Mouse (Mus musculus) layer of hippocampus, adult 2 months (tissue): ENCODE data around the gene Olfr71. TPM values are rescaled to one million over a fixed set of nuclear protein-coding genes. Genes with fewer than 3 reads are reported as not detected.
A peak's percentile ranks its signal among the peaks of the same experiment; 100 is the strongest.

Experiments used
- DNase-seq, 2 experiments: peaks; one replicate each; pipeline ENCODE4 v3.0.0; 2022; ENCODE audit warnings: low spot score in 2 of 2
- H3K27ac ChIP-seq: fragments of 200-600 bp; 2 replicates; pipeline ENCODE4 v1.8.1; 2022
- H3K4me3 ChIP-seq: fragments of 200-600 bp; 2 replicates; pipeline ENCODE4 v1.8.1; 2022; ENCODE audit warnings: mild to moderate bottlenecking
- CTCF ChIP-seq: fragments of 200-600 bp; conservative IDR thresholded peaks from 2 replicates; pipeline ENCODE4 v1.8.1; 2022; ENCODE audit warnings: antibody characterized with exemption, mild to moderate bottlenecking, moderate library complexity
- total RNA-seq, 2 experiments: library from RNA; stranded (reverse); gene quantifications; 2 replicates each; pipeline ENCODE4 v1.2.3; 2021

Gene Olfr71
- total RNA-seq, 2 experiments from 2014 or later, result not detected

DNA sequence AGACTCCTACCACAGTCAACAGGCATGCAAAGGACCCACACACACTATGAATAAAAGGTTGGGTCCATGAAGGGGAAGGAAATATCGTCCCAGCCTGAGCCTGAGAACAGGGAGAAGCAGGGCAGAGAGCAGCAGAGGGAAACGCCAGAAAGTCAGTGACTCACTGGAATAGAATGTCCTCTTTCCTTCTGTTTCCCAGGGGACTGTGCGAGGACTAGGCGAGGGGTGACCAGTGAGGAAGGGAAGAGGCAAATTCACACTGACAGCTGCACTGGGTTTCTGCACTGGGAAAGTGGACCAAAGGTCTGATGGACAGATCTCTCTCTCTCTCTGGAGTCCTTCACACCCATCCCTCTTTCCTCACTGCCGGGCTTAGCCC, 18.5 kb upstream of the Olfr71 start:
- Histone ChIP-seq H3K27ac (peak overlapping the region; percentile 62), H3K4me3 (no peak overlapping the region)
- no peak for DNase-seq
- TF ChIP-seq CTCF, result no peak

DNA sequence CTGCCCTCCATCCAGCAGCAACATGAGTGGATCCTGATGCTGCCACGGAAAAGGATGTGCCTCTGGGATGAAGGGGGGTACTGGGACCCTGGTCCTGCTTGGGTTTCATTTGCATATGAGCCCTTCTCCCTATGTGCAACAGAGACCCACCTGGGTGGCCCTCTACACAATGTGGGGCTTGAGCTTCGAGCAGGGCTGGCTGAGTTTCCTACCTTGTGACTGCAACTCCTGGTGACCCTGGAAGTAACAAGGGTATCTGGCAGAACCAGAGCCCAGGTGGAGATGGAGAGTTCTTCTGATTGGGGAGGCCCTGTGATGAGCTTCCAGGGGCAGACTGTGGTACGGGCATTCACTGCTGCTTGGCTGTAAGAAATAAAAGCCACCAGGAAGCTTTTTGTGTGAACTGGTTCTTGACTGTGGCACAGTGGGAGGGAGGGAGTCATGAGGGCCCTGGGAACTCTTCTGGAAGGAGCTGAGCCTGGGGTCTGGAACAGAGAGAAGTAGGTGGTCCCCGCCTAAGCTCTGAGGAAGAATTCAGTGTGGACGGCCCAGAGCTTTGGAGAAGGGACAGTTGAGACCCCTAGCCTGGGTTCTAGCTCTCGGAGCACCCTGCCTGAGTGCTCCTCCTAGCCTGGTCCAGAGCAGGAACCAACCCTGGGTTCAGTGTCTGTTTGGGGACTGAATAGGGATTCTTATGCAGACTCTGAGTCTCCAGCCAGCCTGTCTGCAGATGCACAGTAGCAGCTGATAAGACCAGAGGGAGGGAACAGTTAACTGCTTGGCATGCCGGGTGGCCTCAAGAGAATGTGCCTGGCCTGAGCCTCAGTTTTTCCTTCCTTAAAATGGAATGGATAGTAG, 17.9 kb upstream of the Olfr71 start:
- no peak for DNase-seq
- Histone ChIP-seq H3K4me3 (no peak overlapping the region), H3K27ac (peak overlapping the region; percentile 62)
- no peak for TF ChIP-seq CTCF

DNA sequence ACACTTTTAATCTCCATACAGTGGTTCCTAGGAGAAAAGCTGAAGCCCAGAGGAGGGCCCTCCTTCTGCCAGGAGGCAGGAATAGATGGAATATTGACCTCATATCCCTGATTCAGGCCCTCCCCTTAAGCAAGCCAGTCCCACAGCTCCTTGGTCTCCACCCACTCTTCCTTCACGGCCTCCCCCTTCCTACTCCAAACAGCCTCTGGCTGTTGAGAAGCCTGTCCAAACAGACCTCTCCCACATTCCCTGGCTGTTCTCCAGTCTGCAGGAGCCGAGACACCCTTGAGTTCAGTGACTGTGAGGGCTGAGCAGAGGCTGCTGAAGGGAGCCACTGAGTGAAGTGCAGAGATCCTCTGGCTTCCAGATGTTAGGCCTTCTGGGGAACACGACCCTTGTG, 16.9 kb upstream of the Olfr71 start, which contains the start of gene Hrct1:
TSS of gene Hrct1 (plus strand) at position 194 of the 400 bp plus-strand sequence.
- no peak for DNase-seq
- peak within 1 kb of the TSS; percentile 62 for H3K27ac ChIP-seq

DNA sequence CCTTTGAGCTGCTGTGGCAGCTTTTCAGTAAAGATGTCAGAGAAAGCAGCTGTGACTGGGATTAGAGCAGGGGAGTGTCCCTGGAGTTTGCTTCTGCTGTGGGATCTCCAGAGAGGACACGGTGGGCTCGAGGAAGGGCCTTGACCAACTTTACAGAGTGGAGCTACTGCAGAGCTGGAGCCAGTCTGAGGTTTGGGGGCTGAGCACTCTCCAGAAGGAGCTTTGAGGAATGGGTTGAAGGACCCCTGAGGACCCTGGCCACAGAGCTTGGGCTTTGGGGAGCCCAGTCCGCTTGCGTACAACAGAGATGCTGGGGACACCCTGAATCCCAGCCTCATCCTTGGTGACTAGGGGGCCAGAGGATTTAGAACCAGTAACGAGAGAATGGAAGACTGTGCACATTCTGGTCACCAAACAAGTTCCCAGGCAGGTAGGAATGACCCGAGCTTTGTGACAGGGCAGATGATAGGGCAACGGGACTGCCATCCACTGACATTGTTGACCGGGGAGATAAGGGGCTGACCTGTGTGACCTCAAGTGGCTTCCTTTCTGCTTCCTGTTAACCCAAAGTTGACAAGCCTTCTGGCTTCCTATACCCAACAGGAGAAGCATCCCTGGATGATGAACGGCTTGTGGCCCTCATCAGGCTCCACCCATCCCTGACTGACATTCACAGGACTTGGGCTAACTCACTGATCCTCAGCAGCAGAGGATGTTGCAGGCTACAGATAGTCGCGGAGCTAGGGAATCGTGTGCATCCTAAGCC, 16.4 kb upstream of the Olfr71 start:
- Histone ChIP-seq H3K4me3 (no peak overlapping the region), H3K27ac (peak overlapping the region; percentile 15; the same call in 1 of the 2 replicates)
- no peak for TF ChIP-seq CTCF

More for the DNA sequence above, 16.9 kb upstream of the Olfr71 start, which contains the start of gene Hrct1:
- H3K4me3 ChIP-seq, result no peak within 1 kb of the TSS
- no peak for TF ChIP-seq CTCF

DNA sequence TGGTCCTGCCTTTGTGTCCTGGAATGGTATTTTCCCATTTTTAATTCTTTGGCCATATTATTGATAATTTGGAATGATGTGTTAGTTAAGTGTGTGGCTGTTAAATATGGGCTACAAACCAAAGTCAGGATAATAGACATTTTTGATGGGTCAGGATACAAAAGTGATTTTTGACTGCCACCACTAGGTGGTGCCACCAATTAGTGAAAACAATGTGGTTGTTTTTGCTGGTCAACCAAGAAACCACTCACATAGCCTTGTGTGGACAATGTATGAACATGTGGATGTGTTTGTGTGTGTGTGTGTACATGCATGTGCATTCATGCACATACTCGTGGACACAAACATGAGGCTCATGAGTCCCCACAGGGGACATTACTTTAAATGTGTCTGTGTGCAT, 14.7 kb upstream of the Olfr71 start:
- peak; percentile 87 for TF ChIP-seq CTCF
- H3K27ac ChIP-seq, result no peak overlapping the region
- H3K4me3 ChIP-seq, result no peak overlapping the region
- DNase-seq, result peak in 1 of 2 experiments; percentile 32

More for the DNA sequence above, 16.4 kb upstream of the Olfr71 start:
- DNase-seq, result no peak

DNA sequence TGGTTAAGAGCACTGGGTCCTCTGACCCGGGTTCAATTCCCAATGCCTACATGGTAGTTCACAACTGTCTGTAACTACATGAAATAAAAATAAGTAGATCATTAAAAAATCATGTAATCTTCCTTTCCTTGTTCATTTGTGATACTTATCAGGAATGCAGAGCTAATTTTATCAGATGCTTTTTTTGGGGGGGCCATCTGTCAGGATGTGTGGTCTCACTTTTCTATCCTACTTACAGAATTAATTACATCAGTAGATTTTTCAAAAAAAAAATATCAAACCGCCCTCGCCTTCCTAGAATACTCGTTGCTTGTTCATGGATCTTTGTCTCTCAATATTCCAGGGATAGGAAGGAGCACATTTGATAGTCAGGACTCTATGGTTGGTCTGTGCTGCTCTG, 12.1 kb upstream of the Olfr71 start:
- DNase-seq, result peak; percentile 33 to 34
- Histone ChIP-seq H3K27ac (peak overlapping the region; percentile 32; the same call in 1 of the 2 replicates), H3K4me3 (no peak overlapping the region)

DNA sequence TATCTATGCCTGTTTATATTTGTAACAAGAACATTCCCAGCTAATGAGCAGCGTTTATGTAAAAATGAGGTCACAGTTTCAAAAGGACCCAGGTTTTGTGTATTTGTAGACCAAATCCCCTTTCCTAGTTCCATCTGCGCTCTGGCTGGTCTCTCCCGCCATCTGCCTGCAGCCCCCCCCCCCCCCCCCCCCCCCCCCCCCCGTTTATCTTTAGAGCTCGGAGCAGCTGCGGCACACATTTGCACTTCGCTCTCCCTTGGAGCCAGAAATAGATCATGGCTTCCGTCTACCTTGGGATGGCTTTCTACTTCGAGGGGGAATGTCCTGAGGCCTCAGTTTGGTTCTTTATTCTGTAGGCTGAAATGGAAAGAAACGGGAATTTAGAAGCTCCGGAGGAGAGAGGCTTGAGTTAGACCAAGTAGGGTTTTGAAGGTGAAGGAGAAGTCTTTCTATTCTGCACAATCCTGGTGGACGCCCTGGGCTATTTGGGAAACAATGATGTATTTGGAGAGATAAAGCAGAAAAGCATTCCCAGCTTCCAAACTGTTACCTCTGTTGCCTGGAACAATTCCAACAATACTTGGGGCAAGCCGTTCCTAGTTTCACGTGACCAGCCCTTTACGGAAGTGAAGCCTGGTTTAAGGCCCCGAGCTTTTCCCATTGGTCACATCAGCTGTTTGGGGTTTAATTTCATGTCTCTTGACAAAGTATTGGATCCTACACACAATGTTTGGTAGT, 10.6 kb upstream of the Olfr71 start:
- no peak for TF ChIP-seq CTCF
- DNase-seq, result no peak
- Histone ChIP-seq H3K27ac (0 out of 2 replicates have a peak overlapping the region, but pooled peaks have one; percentile 28), H3K4me3 (no peak overlapping the region)

More for the DNA sequence above, 12.1 kb upstream of the Olfr71 start:
- TF ChIP-seq CTCF, result no peak

DNA sequence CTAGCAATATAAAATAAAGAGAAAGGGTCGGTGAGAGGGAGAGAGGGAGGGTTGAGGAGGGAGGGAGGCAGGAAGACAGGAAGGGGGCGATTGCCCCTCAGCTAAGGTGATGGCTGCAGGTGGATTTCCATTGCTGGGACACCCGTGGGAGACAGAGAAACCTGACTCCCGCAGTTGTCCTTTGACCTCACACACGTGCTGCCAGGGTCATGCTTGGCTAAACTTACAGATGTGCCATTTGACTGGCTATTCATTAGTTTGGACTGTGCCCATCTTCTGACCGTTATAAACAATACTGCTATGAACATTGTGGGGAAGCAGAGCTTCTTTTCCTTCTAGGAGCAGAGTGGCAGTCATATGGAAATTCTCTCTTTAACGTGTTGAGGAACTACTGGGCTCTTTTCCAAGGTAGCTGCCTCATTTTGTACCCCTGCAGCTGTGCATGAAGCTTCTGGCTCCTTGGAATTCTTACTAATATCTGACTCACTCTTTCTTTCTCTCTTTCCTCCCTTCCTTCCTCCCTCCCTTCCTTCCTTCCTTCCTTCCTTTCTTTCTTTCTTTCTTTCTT, 3.7 kb upstream of the Olfr71 start:
- Histone ChIP-seq H3K27ac (no peak overlapping the region), H3K4me3 (no peak overlapping the region)
- no peak for DNase-seq
- TF ChIP-seq CTCF, result no peak

DNA sequence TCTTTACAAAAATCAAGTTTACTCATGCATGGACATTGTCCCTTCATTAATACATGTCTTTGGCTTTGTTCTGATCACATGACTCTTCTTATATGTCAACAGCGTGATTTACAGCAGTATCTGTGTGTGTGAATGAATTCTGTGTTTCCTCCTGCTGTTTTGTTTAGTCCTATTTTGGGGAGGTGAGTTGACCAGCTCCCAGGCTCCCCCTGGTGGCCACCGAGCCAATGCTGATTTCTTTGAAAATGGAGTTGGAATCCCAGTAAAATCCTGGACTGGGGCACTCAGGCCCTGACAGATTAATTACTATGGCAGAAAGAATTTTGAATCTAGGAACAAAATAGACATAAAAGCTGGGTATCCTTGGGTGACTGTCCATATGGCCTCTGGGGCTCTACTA, 1.8 kb upstream of the Olfr71 start:
- H3K27ac ChIP-seq, result no peak overlapping the region
- H3K4me3 ChIP-seq, result no peak overlapping the region
- DNase-seq, result peak; percentile 65 to 88
- TF ChIP-seq CTCF, result peak; percentile 96

DNA sequence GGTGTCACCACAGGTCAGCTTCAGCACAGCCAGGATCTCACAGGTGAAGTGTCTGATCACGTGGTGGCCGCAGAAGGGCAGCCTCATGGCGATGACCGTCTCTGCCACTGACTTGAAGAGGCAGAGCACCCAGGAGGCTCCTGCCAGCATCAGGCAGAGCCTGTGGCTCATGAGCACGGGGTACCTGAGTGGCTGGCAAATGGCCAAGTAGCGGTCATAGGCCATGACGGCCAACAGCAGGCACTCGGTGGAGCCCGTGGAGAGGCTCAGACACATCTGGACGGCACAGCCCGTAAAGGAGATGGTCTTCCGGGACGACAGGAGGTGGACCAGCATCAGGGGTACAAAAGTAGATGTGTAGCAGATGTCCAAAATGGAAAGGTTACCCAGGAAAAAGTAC, 4.1 kb downstream of the Olfr71 start:
- no peak for TF ChIP-seq CTCF
- Histone ChIP-seq H3K27ac (no peak overlapping the region), H3K4me3 (no peak overlapping the region)
- no peak for DNase-seq

DNA sequence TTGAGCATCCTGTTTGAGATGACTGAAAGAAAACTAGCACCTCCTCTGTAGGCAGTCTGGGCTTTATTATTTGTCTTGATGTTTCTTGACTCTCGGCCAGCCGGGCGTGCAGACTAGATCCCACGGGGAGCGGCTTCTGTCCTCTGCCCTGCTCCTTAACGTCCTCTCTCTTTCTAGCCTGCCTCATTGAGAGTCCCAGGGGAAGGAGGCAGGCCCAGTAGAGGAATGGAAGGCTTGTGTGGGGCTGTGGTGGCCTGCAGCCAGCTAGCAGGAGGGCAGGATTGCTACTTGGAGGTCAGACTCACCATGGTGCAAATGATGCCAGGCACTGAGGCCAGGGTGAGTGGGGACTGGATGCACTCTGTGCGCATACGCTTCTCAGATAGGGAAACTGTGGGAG, 6.2 kb downstream of the Olfr71 start:
- no peak for TF ChIP-seq CTCF
- H3K4me3 ChIP-seq, result no peak overlapping the region
- DNase-seq, result no peak
- no peak overlapping the region for H3K27ac ChIP-seq

DNA sequence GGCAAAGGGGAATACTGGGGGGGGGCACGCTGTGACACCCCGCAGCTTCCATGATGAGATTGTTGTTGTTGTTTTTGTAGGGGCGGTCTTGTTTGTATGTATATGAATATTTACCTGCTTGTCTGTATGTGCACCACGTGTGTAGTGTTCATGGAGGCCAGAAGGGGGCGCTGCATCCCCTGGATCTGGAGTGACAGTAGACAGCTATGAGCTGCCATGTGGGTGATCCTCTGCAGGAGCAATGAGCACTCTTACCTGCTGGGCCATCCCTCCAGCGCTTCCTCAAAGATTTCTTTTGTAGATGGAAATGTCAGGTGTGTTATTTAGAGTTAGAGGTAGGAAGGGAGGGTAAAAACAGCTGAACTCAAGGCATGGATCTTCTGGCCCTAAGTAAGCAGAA, 6.6 kb downstream of the Olfr71 start:
- no peak for DNase-seq
- peak; percentile 44 for TF ChIP-seq CTCF
- Histone ChIP-seq H3K4me3 (no peak overlapping the region), H3K27ac (no peak overlapping the region)

DNA sequence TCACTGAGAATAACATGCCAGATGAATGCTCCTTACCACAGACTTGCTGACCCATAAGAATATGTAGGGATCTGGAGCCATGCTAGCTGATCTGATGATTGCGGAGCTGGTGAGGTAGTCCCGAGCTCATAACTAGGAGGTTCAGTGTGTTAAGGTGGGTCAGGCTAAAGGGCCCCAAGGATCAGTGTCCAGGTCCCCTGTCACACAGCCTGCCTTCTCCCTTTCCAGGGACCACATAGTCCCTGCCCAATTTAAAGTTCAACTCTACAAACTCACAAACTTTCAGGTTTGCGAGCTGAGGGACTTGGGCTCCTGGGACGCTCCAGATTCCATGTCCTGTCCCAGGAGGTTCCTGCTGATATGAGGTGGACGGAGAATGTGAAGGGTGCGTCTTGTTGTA, 9.3 kb downstream of the Olfr71 start, which contains the start of gene Olfr70:
TSS of gene Olfr70 (minus strand) at position 101 of the 400 bp plus-strand sequence.
- TF ChIP-seq CTCF, result no peak
- no peak within 1 kb of the TSS for H3K27ac ChIP-seq
- no peak for DNase-seq
- no peak within 1 kb of the TSS for H3K4me3 ChIP-seq
